Mouse (Mus musculus) layer of hippocampus, adult 8-10 months (tissue): Measurements from ENCODE around the gene Cdkl3. TPM values are rescaled to one million over a fixed set of nuclear protein-coding genes. Genes with fewer than 3 reads are reported as not detected.

ENCODE experiments used
- DNase-seq, 2 experiments: peaks; one replicate each; pipeline ENCODE4 v3.0.0; 2022; ENCODE audit warnings: low spot score in 2 of 2
- total RNA-seq, 4 experiments: library from RNA; stranded (reverse); gene quantifications; 2 replicates each; pipeline ENCODE4 v1.2.4; 2022

Cdkl3 gene
- total RNA-seq = 10 to 100 TPM; 13.4 to 17.6 (median 16.1) TPM

GRCm38 (mm10) chr11:52003772-52004528 lies at the start of gene Cdkl3:
Gene Cdkl3 (plus strand): TSS chr11:52004221.
- peak; percentile 85 to 88 for DNase-seq

DNA sequence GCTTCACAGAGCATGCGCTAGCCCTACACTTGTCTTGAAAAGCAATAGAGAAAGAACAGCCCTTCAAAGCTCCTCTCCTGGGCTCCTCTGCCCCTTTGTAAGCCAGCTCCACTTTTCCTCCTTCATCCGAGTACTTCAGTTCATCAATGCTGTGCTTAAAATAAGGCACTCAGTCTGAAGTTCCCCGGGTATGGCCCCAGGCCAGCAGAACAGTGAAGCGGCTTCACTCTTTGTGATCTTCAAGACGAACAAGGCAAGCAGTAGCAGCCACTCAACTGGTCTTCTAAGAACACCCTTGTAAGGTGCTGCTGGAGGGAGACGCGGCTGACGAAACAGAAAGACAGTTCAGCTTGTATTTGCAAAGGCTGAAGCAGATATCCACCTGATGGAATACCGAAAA lies 47.9 kb upstream of the Cdkl3 start:
- no peak for DNase-seq

GRCm38 (mm10) chr11:51957760-51958159 lies 46.3 kb upstream of the Cdkl3 start:
- DNase-seq = no peak

- DNase-seq = no peak
These were observed 44.5 kb upstream of the Cdkl3 start for GRCm38 (mm10) chr11:51959511-51959910.

GRCm38 (mm10) chr11:51960061-51960460 lies 44.0 kb upstream of the Cdkl3 start:
- DNase-seq = no peak

GRCm38 (mm10) chr11:51960967-51961471 lies 43.0 kb upstream of the Cdkl3 start:
- peak; percentile 29 to 32 for DNase-seq

DNA sequence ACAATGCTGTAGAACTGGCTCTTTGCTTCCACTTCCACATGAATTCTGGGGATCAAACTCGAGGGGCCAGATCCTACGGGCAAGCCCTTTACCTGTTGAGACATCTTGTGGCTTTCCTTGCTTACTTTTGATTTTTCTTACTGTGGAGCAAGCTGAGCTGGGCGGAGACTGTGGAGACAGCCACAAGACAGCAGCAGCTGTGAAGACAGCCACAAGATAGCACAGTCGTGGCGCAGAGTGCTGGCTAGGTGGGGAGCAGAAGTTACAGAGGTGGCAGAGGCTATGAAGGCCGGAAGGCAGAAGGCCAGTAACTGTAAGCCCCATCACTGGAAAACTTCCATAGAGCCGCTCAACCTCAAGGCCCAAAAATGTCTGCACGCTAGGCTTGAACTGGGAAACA lies 42.3 kb upstream of the Cdkl3 start:
- no peak for DNase-seq

GRCm38 (mm10) chr11:51962277-51962676 lies 41.7 kb upstream of the Cdkl3 start:
- no peak for DNase-seq

- DNase-seq = no peak
These were observed 37.4 kb upstream of the Cdkl3 start for GRCm38 (mm10) chr11:51966651-51967050.

- peak; percentile 86 to 97 for DNase-seq
These were observed 36.3 kb upstream of the Cdkl3 start, which contains the start of gene Cdkn2aipnl for GRCm38 (mm10) chr11:51967443-51968401. Gene Cdkn2aipnl (plus strand): TSS chr11:51967661.

- DNase-seq = no peak
These were observed 35.1 kb upstream of the Cdkl3 start for GRCm38 (mm10) chr11:51968896-51969295.

DNA sequence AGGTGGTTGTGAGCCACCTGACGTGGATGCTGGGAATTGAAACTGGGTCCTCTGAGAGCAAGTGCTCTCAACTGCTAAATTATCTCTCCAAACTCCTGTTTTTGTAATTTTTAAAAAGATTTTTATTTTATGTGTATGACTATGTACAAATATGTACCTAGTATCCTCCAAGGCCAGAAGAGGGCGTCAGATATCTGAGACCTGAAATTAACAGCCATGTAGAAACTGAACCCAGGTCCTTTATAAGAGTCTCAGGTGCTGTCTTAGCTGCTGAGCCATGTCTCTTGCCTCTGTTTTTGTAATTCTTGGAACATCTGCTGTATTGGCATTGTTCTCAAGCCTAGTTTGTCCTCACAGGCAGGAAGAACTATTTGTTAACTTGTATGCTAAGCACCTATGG lies 34.5 kb upstream of the Cdkl3 start:
- no peak for DNase-seq

GRCm38 (mm10) chr11:51971644-51972043 lies 32.4 kb upstream of the Cdkl3 start:
- no peak for DNase-seq

- peak; percentile 19 to 40 for DNase-seq
These were observed 4.3 kb upstream of the Cdkl3 start for GRCm38 (mm10) chr11:51999611-52000289.

DNA sequence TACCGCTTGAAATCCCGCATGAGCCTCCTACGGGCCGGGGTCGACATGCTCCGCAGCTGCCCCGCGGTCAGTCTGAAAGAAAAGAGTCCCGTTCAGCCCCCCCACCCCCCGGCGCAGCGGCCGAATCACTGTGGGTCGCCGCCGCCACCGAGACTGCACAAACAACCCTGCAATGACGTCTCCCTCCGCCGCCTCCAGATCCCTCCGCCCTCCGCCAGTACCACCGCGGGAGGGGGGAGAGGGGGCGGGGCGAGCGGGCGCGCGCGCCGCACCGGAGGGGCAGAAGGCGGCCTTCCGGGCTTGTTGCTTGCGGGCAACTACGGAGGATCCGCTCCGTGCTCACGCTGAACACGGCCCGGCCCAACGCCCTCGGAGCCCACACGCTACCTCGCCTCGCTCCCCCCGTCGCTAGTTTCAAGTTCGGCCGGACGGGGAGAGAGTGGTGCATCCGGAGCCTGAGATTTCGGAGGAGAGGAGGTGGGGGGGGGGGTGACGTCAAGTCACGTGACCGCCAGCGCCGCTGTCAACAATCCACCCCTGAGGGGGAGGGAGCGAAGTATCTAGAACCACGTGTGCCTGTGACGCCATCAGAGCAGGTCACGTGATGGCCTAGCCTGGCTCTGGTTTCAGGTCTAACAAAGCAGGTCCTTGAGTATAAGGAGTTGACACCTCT lies 3.6 kb upstream of the Cdkl3 start, which contains the start of gene Ube2b:
Gene Ube2b, minus strand, starts transcription at position 473 of the 673 bp plus-strand sequence.
- peak; percentile 96 to 97 for DNase-seq

- DNase-seq = no peak
These were observed 2.7 kb upstream of the Cdkl3 start for GRCm38 (mm10) chr11:52001341-52001740.

GRCm38 (mm10) chr11:52001861-52002260 lies 2.2 kb upstream of the Cdkl3 start:
- no peak for DNase-seq

DNA sequence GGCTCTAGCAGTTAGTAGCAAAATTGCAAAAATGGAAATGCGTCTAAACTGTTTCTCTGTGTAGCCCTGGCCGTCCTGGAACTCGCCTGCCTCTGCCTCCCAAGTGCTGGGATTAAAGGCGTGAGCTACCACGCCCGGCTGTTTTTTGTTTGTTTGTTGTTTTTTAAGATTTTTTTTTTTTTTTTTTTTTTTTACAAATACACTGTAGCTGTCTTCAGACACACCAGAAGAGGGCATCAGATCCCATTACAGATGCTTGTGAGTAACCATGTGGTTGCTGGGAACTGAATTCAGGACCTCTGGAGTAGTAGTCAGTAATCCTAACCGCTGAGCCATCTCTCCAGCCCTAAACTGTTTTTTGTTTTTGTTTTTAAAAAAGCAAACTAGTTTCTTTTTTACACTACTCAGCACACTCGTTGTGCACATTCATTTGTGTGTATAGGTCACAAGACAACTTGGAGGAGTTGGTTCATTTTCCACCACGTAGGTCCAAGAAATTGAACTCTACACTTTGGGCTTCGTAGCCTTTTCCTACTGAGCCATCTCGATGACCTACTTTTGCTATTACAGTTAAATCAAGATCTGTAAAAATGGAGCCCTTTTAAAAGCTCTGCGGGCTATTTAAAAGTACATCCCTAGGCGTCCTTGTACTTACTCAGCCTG lies 1.0 kb upstream of the Cdkl3 start:
- no peak for DNase-seq

GRCm38 (mm10) chr11:52003505-52003771 lies 583 bp upstream of the Cdkl3 start:
- no peak for DNase-seq

- DNase-seq = no peak
These were observed 1.6 kb downstream of the Cdkl3 start for GRCm38 (mm10) chr11:52005586-52005985.
